Mouse (Mus musculus) embryo, embryonic 10 days (tissue): ENCODE measurements around the gene Wars.

Experiments
- DNase-seq: peaks from one replicate; pipeline ENCODE4 v3.0.0-alpha.2; 2015; ENCODE audit warnings: low spot score

Gene Wars

GRCm38 (mm10) chr12:108893715-108894431 lies at the start of gene Wars:
Gene Wars, minus strand, starts transcription at chr12:108894174.
- peak; percentile 98 for DNase-seq

- no peak for DNase-seq
Measured at GRCm38 (mm10) chr12:108942203-108942923, 48.4 kb upstream of the Wars start.

- DNase-seq: no peak
Measured at GRCm38 (mm10) chr12:108941282-108941681, 47.3 kb upstream of the Wars start.

- DNase-seq: no peak
Measured at GRCm38 (mm10) chr12:108940255-108940654, 46.3 kb upstream of the Wars start.

GRCm38 (mm10) chr12:108939317-108939716 lies 45.3 kb upstream of the Wars start:
- no peak for DNase-seq

DNA sequence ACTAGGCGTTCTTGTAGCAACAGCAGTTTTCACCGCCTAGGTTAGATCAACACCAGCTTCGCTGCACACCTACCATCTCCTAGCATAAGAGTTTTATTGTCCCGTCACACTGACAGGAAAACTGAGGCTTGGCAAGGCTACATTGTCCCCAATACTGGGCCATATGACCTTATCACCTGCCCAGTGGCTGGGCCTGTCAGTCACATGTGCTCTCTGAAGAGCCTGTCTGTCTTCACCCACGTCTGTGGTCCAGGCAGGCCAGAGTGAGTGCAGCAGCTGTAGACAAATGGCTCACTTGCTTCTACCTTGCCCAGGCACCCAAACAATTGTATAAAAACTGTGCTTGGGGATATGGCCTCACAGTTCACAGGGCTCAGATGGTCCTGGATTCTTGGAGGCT lies 44.9 kb upstream of the Wars start:
- no peak for DNase-seq

DNA sequence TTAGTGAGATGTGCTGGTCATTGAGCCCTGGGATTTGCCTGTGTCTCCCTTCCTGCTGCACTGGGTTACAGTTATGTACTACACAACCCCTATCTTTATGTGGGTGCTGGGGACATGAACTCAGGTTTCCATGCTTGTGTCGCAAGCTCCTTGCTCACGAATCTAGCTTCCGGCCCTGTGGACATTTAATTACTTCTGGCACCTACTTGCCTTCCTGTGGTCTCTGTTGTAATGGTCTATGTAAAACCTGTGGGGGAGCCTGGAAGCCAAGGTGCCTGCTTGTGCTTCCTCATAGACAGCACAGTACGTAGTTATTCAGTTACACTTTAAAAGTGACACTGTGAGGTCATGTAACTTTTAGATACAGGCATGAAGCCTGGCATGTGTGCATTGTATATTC lies 43.5 kb upstream of the Wars start:
- no peak for DNase-seq

GRCm38 (mm10) chr12:108936834-108937233 lies 42.9 kb upstream of the Wars start:
- DNase-seq: no peak

- no peak for DNase-seq
Measured at GRCm38 (mm10) chr12:108934231-108934630, 40.3 kb upstream of the Wars start.

- DNase-seq: no peak
Measured at GRCm38 (mm10) chr12:108932113-108932512, 38.1 kb upstream of the Wars start.

GRCm38 (mm10) chr12:108931341-108932053 lies 37.5 kb upstream of the Wars start:
- DNase-seq: no peak

DNA sequence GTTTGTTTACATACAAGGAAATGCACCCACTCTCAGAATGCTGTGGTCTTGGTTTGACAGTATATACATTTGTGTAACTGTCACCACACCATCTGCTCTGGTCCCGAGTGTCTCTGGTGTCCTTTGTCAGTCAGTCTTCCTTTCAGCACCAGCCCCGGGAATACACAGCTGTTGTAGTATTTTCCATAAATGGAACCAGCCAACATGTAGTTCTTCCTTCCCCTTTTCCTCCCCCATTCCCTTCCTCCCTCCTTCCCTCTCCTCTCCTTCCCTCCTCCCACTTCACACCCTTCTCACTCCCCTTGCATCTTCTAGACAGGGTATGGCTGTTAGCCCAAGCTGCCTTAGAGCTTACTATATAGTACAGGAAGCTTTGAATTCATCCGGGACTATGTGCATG lies 35.5 kb upstream of the Wars start:
- no peak for DNase-seq

- DNase-seq: no peak
Measured at GRCm38 (mm10) chr12:108928249-108928648, 34.3 kb upstream of the Wars start.

- DNase-seq: no peak
Measured at GRCm38 (mm10) chr12:108926606-108927111, 32.7 kb upstream of the Wars start.

DNA sequence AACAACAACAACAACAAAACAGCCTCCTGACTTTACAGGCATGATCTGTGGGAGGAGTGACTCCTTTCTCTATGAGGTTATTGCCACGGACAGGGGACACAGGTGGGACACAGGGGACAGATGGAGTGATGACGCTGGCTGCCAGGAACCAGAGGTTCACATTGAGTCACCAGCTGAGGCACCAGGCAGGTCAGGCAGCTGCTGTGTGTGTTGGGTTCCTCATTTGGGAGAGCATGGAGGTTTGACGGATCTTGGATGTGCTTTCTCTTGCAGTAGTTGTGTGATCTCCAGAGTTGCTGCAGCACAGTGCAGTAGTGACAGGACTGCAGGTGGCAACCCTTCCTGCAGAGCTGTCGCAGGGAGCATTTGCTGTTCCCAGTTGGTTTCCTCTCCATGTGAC lies 24.8 kb upstream of the Wars start:
- no peak for DNase-seq

- DNase-seq: no peak
Measured at GRCm38 (mm10) chr12:108917509-108917908, 23.5 kb upstream of the Wars start.

- no peak for DNase-seq
Measured at GRCm38 (mm10) chr12:108916447-108917042, 22.6 kb upstream of the Wars start.

DNA sequence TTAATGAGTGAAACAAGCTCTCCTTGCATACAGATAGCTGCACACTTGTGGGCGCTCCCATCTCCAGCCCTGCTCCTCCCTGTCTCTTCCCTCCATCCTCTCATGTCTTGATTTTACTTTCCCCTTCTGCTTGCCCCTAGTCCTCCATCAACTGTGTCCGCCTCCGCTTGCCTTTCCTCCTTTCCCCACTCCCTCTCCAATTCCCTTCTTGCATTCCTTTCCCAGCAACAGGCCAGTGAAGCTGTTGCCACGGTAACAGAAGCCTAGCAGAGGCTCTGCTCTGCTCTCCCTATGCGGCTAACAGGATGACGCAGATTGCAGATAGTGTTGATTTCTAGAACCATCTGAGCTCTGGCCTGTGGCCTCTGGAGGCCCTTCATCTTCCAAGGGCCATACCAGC lies 21.9 kb upstream of the Wars start:
- peak; percentile 85 for DNase-seq

DNA sequence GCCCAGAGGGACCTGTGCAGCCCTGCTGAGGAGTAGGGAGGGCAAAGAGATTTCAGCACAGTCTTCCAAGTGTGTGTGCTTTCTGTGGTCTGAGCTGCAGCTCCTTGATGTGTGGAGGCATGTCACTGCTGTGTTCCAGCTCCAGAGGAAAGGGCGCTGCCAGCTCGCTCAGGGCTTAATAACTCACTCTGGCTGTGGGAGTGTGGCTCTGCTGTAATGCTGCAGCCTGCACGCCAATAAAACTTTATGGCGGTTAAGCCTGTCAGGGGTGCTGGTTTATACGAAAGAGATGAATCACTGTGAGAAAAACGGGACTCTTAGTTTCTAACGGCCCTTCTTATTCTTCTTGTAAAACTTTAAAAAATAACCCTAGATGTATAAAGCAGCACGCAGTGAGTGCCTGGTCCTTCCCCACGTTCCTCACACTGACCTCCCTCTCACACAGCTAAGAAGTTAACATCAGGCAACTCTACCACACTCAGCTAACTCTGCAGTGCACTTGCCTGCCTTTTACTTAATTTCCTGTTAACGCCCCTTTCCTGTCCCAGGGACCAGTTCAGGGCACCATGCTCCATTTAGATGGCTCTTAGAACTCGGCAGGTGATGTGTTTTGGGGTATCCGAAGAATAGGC lies 20.9 kb upstream of the Wars start:
- no peak for DNase-seq

DNA sequence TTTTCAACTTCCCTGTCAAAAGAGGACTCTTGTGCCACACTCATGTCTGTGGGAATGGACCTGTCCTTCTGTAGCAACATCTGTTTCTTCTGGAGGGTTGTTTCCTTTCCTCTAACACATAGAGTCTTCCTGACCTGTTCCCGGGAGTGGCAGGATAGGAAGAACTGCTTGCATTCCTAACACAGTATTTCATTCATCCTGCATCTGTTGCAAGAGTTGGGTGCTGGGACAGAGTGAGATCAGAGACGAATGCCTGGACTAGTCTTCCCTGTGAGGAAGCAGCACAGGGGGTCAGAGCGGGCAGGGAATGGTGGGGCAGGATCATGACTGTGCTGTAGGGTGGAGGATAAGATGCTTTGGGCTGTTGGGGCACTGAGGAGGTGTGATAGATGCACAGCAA lies 20.2 kb upstream of the Wars start:
- no peak for DNase-seq

DNA sequence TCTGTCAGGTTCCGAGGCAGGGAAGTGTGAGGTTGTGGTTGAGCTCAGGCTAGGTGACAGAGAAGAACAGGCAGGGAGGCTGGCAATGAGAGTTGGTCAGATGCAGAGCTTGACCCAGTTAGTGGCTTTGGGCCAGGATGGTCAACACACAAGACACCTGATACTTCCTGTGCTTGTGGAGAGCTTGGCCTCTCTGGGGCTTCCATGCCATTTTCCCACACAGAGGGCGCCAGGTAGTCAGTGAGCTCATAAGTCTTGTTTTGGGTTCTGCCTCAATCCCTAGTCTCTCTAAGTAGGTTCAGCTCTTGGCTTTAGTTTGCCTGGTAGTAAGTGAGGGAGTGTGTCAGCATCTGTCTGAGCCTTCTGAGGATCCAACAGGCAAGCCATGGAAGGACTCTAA lies 18.5 kb upstream of the Wars start:
- DNase-seq: no peak

GRCm38 (mm10) chr12:108909846-108910433 lies 16.0 kb upstream of the Wars start:
- no peak for DNase-seq
